Mouse (Mus musculus) MEL (cell line): Measurements from ENCODE around the gene Arfip1. TPM values are rescaled to one million over a fixed set of nuclear protein-coding genes. Genes with fewer than 3 reads are reported as not detected.

Source experiments
- DNase-seq: peaks from one replicate; pipeline ENCODE4 v3.0.0; 2011; ENCODE audit warnings: low read depth, low spot score
- H3K27ac ChIP-seq: 2 replicates; pipeline ENCODE4 v1.5.1; 2012; ENCODE audit warnings: low read depth, mild to moderate bottlenecking, control low read depth, low read length, moderate library complexity; ENCODE audit not compliant: control insufficient read depth
- H3K27me3 ChIP-seq, 2 experiments: fragments of 150-350 bp in 1 of 2; sonication (generic) in 1 of 2; 2 replicates each; pipeline ENCODE4 v1.6.1; 2012; ENCODE audit warnings: low read length in 2 of 2, mild to moderate bottlenecking in 2 of 2, improper control_type of control experiment in 1 of 2, moderate library complexity in 1 of 2; ENCODE audit not compliant: insufficient read depth in 2 of 2, control insufficient read depth in 1 of 2
- H3K36me3 ChIP-seq, 2 experiments: 2 replicates each; pipeline ENCODE4 v1.6.1; 2012 to 2014; ENCODE audit warnings: low read length in 2 of 2, improper control_type of control experiment in 1 of 2, inconsistent platforms in 1 of 2, mild to moderate bottlenecking in 1 of 2; ENCODE audit not compliant: insufficient read depth in 2 of 2, control insufficient read depth in 1 of 2
- H3K4me1 ChIP-seq, 2 experiments: fragments of 150-350 bp in 1 of 2; sonication (generic) in 1 of 2; 2 replicates each; pipeline ENCODE4 v1.6.1; 2012; ENCODE audit warnings: low read length in 2 of 2, improper control_type of control experiment in 1 of 2, mild to moderate bottlenecking in 1 of 2; ENCODE audit not compliant: insufficient read depth in 2 of 2, control insufficient read depth in 1 of 2
- H3K4me3 ChIP-seq, 2 experiments: fragments of 150-350 bp in 1 of 2; sonication (generic) in 1 of 2; 2 replicates each; pipeline ENCODE4 v1.5.1; 2012; ENCODE audit warnings: low read depth in 2 of 2, low read length in 2 of 2, mild to moderate bottlenecking in 2 of 2, moderate library complexity in 2 of 2, control low read depth in 1 of 2, improper control_type of control experiment in 1 of 2; ENCODE audit not compliant: control insufficient read depth in 1 of 2, insufficient read depth in 1 of 2
- H3K79me2 ChIP-seq: 2 replicates; pipeline ENCODE4 v1.6.1; 2012; ENCODE audit warnings: mild to moderate bottlenecking, low read length, moderate library complexity; ENCODE audit not compliant: control insufficient read depth, poor library complexity, insufficient read depth
- H3K9ac ChIP-seq: 2 replicates; pipeline ENCODE4 v1.6.1; 2012; ENCODE audit warnings: low read depth, mild to moderate bottlenecking, control low read depth, low read length, moderate library complexity; ENCODE audit not compliant: control insufficient read depth, poor library complexity, severe bottlenecking
- H3K9me3 ChIP-seq: fragments of 150-350 bp; sonication (generic); replicated peaks from 2 replicates; pipeline ENCODE4 v1.6.1; 2012; ENCODE audit warnings: mild to moderate bottlenecking, low read length, improper control_type of control experiment, moderate library complexity; ENCODE audit not compliant: insufficient read depth
- CHD2 ChIP-seq: IDR thresholded peaks from 2 replicates; pipeline ENCODE4 v1.6.1; 2011; ENCODE audit warnings: low read length, improper control_type of control experiment
- CTCF ChIP-seq, 3 experiments: IDR thresholded peaks in 2 of 3; conservative IDR thresholded peaks in 1 of 3; 2 replicates each; pipeline ENCODE4 v1.5.1; 2011 to 2012; ENCODE audit warnings: low read length in 3 of 3, low read depth in 2 of 3, mild to moderate bottlenecking in 2 of 3, improper control_type of control experiment in 1 of 3, inconsistent platforms in 1 of 3, mixed read lengths in 1 of 3, moderate library complexity in 1 of 3; ENCODE audit not compliant: control insufficient read depth in 1 of 3, insufficient read depth in 1 of 3, poor library complexity in 1 of 3, severe bottlenecking in 1 of 3
- ELF1 ChIP-seq: IDR thresholded peaks from 2 replicates; pipeline ENCODE4 v1.6.1; 2014; ENCODE audit warnings: low read depth, mild to moderate bottlenecking, inconsistent platforms, low read length, improper control_type of control experiment, moderate library complexity
- EP300 ChIP-seq, 2 experiments: IDR thresholded peaks; 2 replicates each; pipeline ENCODE4 v1.6.1; 2011; ENCODE audit warnings: improper control_type of control experiment in 2 of 2, low read length in 2 of 2, low read depth in 1 of 2, mild to moderate bottlenecking in 1 of 2
- ETS1 ChIP-seq: IDR thresholded peaks from 2 replicates; pipeline ENCODE4 v1.6.1; 2012; ENCODE audit warnings: low read depth, mild to moderate bottlenecking, inconsistent platforms, low read length, improper control_type of control experiment, moderate library complexity
- GATA1 ChIP-seq: IDR thresholded peaks from 2 replicates; pipeline ENCODE4 v1.6.1; 2011; ENCODE audit warnings: low read depth, low read length, improper control_type of control experiment
- JUND ChIP-seq: IDR thresholded peaks from 2 replicates; pipeline ENCODE4 v1.6.1; 2011; ENCODE audit warnings: low read depth, mild to moderate bottlenecking, improper control_type of control experiment, low read length
- KAT2A ChIP-seq: conservative IDR thresholded peaks from 2 replicates; pipeline ENCODE4 v1.6.1; 2012; ENCODE audit warnings: low read depth, low read length, improper control_type of control experiment, inconsistent platforms
- MAX ChIP-seq: IDR thresholded peaks from 2 replicates; pipeline ENCODE4 v1.6.1; 2011; ENCODE audit warnings: low read length, improper control_type of control experiment
- MAZ ChIP-seq: IDR thresholded peaks from 2 replicates; pipeline ENCODE4 v1.6.1; 2012; ENCODE audit warnings: low read depth, mild to moderate bottlenecking, inconsistent platforms, low read length, improper control_type of control experiment
- MEF2A ChIP-seq: IDR thresholded peaks from 2 replicates; pipeline ENCODE4 v1.6.1; 2014; ENCODE audit warnings: low read depth, mild to moderate bottlenecking, inconsistent platforms, low read length, improper control_type of control experiment; ENCODE audit not compliant: poor library complexity, insufficient replicate concordance, severe bottlenecking; ENCODE audit errors: extremely low read depth
- MXI1 ChIP-seq: IDR thresholded peaks from 2 replicates; pipeline ENCODE4 v1.6.1; 2011; ENCODE audit warnings: mild to moderate bottlenecking, low read depth, low read length, improper control_type of control experiment
- NELFE ChIP-seq: IDR thresholded peaks from 2 replicates; pipeline ENCODE4 v1.6.1; 2011; ENCODE audit warnings: low read depth, low read length, improper control_type of control experiment
- POLR2AphosphoS5 ChIP-seq: IDR thresholded peaks from 2 replicates; pipeline ENCODE4 v1.6.1; 2012; ENCODE audit warnings: low read depth, borderline replicate concordance, mild to moderate bottlenecking, inconsistent platforms, low read length, moderate library complexity, mixed read lengths
- RCOR1 ChIP-seq: IDR thresholded peaks from 2 replicates; pipeline ENCODE4 v1.6.1; 2012; ENCODE audit warnings: low read depth, mild to moderate bottlenecking, inconsistent platforms, low read length, improper control_type of control experiment
- SMC3 ChIP-seq: IDR thresholded peaks from 2 replicates; pipeline ENCODE4 v1.6.1; 2011; ENCODE audit warnings: low read depth, low read length, improper control_type of control experiment
- TAL1 ChIP-seq: IDR thresholded peaks from 2 replicates; pipeline ENCODE4 v1.6.1; 2012; ENCODE audit warnings: mild to moderate bottlenecking, inconsistent platforms, low read length, moderate library complexity, mixed read lengths
- ZC3H11A ChIP-seq: IDR thresholded peaks from 2 replicates; pipeline ENCODE4 v1.6.1; 2012; ENCODE audit warnings: low read depth, mild to moderate bottlenecking, inconsistent platforms, low read length, improper control_type of control experiment
- ZNF384 ChIP-seq: IDR thresholded peaks from 2 replicates; pipeline ENCODE4 v1.6.1; 2012; ENCODE audit warnings: low read depth, mild to moderate bottlenecking, inconsistent platforms, low read length, improper control_type of control experiment
- polyA plus RNA-seq, 2 experiments: library from polyadenylated mRNA; stranded (reverse) in 1 of 2; unstranded in 1 of 2; fragments of >175 nt in 1 of 2; fragments of >200 nt in 1 of 2; gene quantifications; 2 replicates each; pipeline versions ENCODE4 v1.2.1 to v1.2.4; 2012; ENCODE audit warnings: low replicate concordance in 2 of 2, low read depth in 1 of 2; ENCODE audit not compliant: insufficient read length in 2 of 2, insufficient read depth in 1 of 2, missing spikeins in 1 of 2
- total RNA-seq: library from RNA; depleted of rRNA; stranded (reverse); fragments of 300-350 nt; gene quantifications from 2 replicates; pipeline ENCODE4 v1.2.3, GENCODE M21; 2012

The Arfip1 gene
- total and polyA plus RNA-seq, 3 experiments, result 12.5 to 15.4 TPM; not detected in 1

GRCm38 (mm10) chr3:84455733-84456417 is 126.5 kb downstream of the Arfip1 start (continued):
- TF ChIP-seq SMC3 (no peak), JUND (0 out of 2 replicates have a peak, but pooled peaks have one; percentile 8), ETS1 (peak; percentile 99), POLR2AphosphoS5 (no peak), NELFE (no peak), CTCF (IDR thresholded peaks at IDR 0.05 in 2 of 3, conservative IDR thresholded peaks at IDR 0.05 in 1 of 3; ENCODE audit: control insufficient read depth in 1 of 3, insufficient read depth in 1 of 3, low read depth in 2 of 3, low read length in 3 of 3, poor library complexity in 1 of 3, severe bottlenecking in 1 of 3) (no peak), MXI1 (peak; percentile 73), MAX (no peak), CHD2 (peak; percentile 21; the same call in 1 of the 2 replicates), MEF2A (no peak), ZC3H11A (no peak), RCOR1 (peak; percentile 92), ELF1 (peak; percentile 48; the same call in 1 of the 2 replicates), MAZ (0 out of 2 replicates have a peak, but pooled peaks have one; percentile 44)
- TF ChIP-seq, all 39 proteins: peak for 18

GRCm38 (mm10) chr3:84450651-84451050 is 131.8 kb downstream of the Arfip1 start:
- Histone ChIP-seq H3K4me1 (peaks cover 2 to 13% of the 10 kb centered on the region in 2 experiments; a peak in 3 of 4 replicates), H3K4me3 (no peak overlapping the region), H3K9ac (no peak overlapping the region)
- TF ChIP-seq MEF2A, result no peak
- no peak for TF ChIP-seq EP300 (IDR thresholded peaks at IDR 0.05; ENCODE audit: low read depth in 1 of 2, low read length in 2 of 2)
- no peak for TF ChIP-seq KAT2A
- no peak for TF ChIP-seq TAL1
- peak; percentile 81 for TF ChIP-seq ZNF384
- TF ChIP-seq GATA1, result no peak
- TF ChIP-seq, all 39 proteins: peak for 1
- H3K36me3 ChIP-seq, result peaks cover 0 to 6% of the 10 kb centered on the region in 2 experiments; a peak in 2 of 4 replicates
- H3K27ac ChIP-seq, result no peak overlapping the region
- H3K9me3 ChIP-seq, result no peaks in the 10 kb centered on the region
- no peak for DNase-seq
- H3K27me3 ChIP-seq, result no peaks in the 10 kb centered on the region
- no peaks in the 10 kb centered on the region for H3K79me2 ChIP-seq
